Mouse (Mus musculus) heart, adult 2 months (tissue): Measurements from ENCODE around the gene Stam2. TPM values are rescaled to one million over a fixed set of nuclear protein-coding genes. Genes with fewer than 3 reads are reported as not detected.
A peak's percentile ranks its signal among the peaks of the same experiment; 100 is the strongest.

Source experiments
- DNase-seq, 2 experiments: peaks; one replicate each; pipeline ENCODE4 v3.0.0; 2021
- H3K27ac ChIP-seq: fragments of 200-600 bp; 2 replicates; pipeline ENCODE4 v1.8.1; 2022
- H3K27me3 ChIP-seq: fragments of 200-500 bp; 2 replicates; pipeline ENCODE4 v1.6.1; 2012; ENCODE audit warnings: mild to moderate bottlenecking, low read length, inconsistent platforms, mixed read lengths; ENCODE audit not compliant: control insufficient read depth, insufficient read depth
- H3K36me3 ChIP-seq: fragments of 200-500 bp; 2 replicates; pipeline ENCODE4 v1.6.1; 2012; ENCODE audit warnings: low read length, inconsistent platforms; ENCODE audit not compliant: control insufficient read depth, insufficient read depth
- H3K4me1 ChIP-seq: fragments of 200-500 bp; 2 replicates; pipeline ENCODE4 v1.6.1; 2011; ENCODE audit warnings: low read length; ENCODE audit not compliant: control insufficient read depth, insufficient read depth
- H3K4me3 ChIP-seq: fragments of 200-600 bp; 2 replicates; pipeline ENCODE4 v1.8.1; 2022
- H3K79me2 ChIP-seq: fragments of 200-500 bp; replicated peaks from 2 replicates; pipeline ENCODE4 v1.6.1; 2012; ENCODE audit warnings: mild to moderate bottlenecking, inconsistent platforms, low read length, moderate library complexity, mixed read lengths; ENCODE audit not compliant: control insufficient read depth, insufficient read depth
- H3K9ac ChIP-seq: fragments of 200-500 bp; 2 replicates; pipeline ENCODE4 v1.6.1; 2012; ENCODE audit warnings: low read depth, mild to moderate bottlenecking, control low read depth, inconsistent platforms, low read length, mixed read lengths
- CTCF ChIP-seq: fragments of 200-600 bp; IDR thresholded peaks from 2 replicates; pipeline ENCODE4 v1.8.1; 2022; ENCODE audit warnings: antibody characterized with exemption, mild to moderate bottlenecking, moderate library complexity
- EP300 ChIP-seq: fragments of 200-500 bp; IDR thresholded peaks from 2 replicates; pipeline ENCODE4 v1.6.1; 2011; ENCODE audit warnings: low read depth, low read length, control low read depth; ENCODE audit not compliant: insufficient read depth
- POLR2A ChIP-seq: fragments of 200-500 bp; IDR thresholded peaks from 2 replicates; pipeline ENCODE4 v1.6.1; 2011; ENCODE audit warnings: mild to moderate bottlenecking, low read depth, low read length, control low read depth; ENCODE audit not compliant: insufficient read depth
- WGBS: fragments of 180-500 bp; shearing (Covaris S2); methylation state at CpG from one replicate; pipeline ENCODE4 v1.1.7; 2018; 5-methylcytosine and 5-hydroxymethylcytosine counted together
- intact Hi-C: fragments of 180-260 bp; cut with DNase I; formaldehyde crosslinking; loops from one replicate; pipeline ENCODE4 v1.15.1; 2025
- polyA plus RNA-seq: library from polyadenylated mRNA; depleted of rRNA; stranded (reverse); fragments of >200 nt; gene quantifications from 2 replicates; pipeline ENCODE4 v1.2.3, GENCODE M21; 2012
- total RNA-seq, 2 experiments: library from RNA; stranded (reverse); gene quantifications; 2 replicates each; pipeline ENCODE4 v1.2.3; 2021

Stam2 gene
- total and polyA plus RNA-seq, 3 experiments, result 5.9 to 17.1 (median 16.4) TPM

DNA sequence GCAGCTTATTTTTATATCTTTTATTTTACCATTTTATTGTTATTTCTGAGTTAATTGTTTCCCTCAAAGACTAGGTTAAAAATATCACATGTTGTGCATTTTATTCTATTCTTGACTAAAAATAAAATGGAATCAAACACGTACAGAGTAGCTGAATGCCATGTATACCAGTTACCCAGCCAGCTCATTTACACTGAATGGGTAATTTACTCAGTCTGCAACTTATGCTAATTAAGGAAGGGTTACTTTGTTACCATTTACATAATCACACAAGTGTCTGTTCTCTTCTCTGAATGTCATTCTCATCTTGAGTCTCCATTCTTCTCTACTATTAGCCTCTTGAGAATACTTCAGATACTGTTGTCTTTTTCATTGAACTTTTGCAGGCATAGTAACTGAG is 32.3 kb upstream of the Stam2 start:
- no peak overlapping the region for H3K27ac ChIP-seq
- H3K4me1 ChIP-seq, result no peaks in the 10 kb centered on the region
- no peaks in the 10 kb centered on the region for H3K36me3 ChIP-seq
- intact Hi-C loops, result no loop called here
- no peak for TF ChIP-seq CTCF
- no peak for TF ChIP-seq EP300
- no peak for TF ChIP-seq POLR2A
- no peaks in the 10 kb centered on the region for H3K79me2 ChIP-seq
- no peak for DNase-seq
- H3K9ac ChIP-seq, result no peak overlapping the region
- H3K4me3 ChIP-seq, result no peak overlapping the region
- WGBS, result 65% methylated on average over 1 of the region's 1 CpGs
- no peaks in the 10 kb centered on the region for H3K27me3 ChIP-seq

DNA sequence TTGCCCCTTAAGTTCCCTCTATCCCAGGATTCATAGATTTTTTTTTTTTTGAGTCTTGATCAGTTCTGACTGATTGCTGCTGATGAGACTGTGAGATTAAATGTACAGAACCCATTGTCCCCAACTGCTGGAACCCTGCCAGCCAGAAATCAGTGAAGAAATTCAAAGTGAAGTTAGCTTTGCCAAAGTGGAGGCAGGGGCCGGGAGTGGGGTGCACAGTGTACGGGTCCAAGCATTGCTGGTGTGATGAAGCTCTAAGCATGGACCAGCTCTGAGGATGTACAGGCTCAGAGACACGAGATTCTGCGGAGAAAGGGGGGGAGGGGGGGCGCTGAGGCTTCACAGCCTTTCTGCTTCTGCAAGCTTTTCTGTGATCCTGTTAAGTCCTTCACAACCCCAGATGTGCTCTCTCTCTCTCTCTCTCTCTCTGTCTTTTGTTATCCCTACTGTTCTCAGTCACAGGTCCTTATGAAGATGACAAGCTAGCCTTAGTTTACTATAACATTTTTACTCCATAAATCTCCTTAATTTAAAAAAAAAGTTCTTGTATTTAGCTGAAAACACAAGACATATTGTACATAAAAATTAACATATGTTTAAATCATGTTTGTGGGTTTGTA is 30.8 kb upstream of the Stam2 start:
- DNase-seq, result no peak
- 41% methylated on average over 5 of the region's 5 CpGs for WGBS
- H3K4me3 ChIP-seq, result no peak overlapping the region
- H3K27ac ChIP-seq, result no peak overlapping the region
- no peak overlapping the region for H3K9ac ChIP-seq
- no peaks in the 10 kb centered on the region for H3K36me3 ChIP-seq
- no peaks in the 10 kb centered on the region for H3K27me3 ChIP-seq
- no peaks in the 10 kb centered on the region for H3K4me1 ChIP-seq
- intact Hi-C loops, result no loop called here
- TF ChIP-seq EP300 (no peak), CTCF (no peak), POLR2A (no peak)
- H3K79me2 ChIP-seq, result no peaks in the 10 kb centered on the region

DNA sequence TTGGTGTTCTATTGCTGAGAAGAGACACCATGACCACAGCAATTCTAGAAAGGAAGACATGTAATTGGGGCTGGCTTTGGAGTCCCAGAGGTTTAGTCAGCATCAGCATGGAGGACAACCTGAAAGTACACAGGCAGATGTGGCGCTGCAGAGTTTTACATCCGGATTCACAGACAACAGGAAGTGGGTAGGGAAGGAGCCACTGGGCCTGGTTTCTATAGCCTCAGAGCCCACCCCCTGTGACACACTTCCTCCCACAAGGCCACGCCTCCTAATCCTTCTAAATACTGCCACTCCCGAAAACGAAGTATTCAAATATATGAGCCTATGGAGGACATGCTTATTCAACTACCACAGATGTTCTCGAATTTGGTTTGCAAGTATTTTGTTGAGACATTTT is 23.0 kb upstream of the Stam2 start:
- Histone ChIP-seq H3K36me3 (no peaks in the 10 kb centered on the region), H3K4me3 (no peak overlapping the region), H3K9ac (no peak overlapping the region), H3K27ac (no peak overlapping the region), H3K4me1 (no peaks in the 10 kb centered on the region; the same call in 1 of the 2 replicates), H3K27me3 (no peaks in the 10 kb centered on the region), H3K79me2 (no peaks in the 10 kb centered on the region)
- no peak for DNase-seq
- intact Hi-C loops, result no loop called here
- TF ChIP-seq CTCF, result no peak
- no peak for TF ChIP-seq EP300
- TF ChIP-seq POLR2A, result no peak
- WGBS, result 88% methylated on average over 6 of the region's 6 CpGs

DNA sequence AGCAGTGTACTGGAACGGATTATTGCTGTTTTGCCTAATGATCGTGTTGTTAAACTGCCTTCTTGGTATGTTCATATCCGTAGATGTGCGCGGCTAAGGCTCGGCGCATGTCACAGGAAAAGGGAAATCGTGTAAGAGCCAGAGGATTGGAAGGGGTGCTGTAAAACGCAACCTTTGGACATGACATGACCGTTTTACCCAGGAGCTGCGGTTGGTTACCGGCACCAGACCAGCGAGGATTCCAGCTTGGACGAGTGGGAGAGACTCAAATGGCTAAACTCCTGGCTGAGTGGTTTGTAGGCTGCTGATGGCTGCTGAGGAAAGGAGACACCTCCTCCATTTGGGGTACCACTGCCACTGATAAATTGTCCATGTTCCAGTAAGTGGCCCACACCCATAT is 21.8 kb upstream of the Stam2 start:
- DNase-seq, result no peak
- Histone ChIP-seq H3K4me1 (no peaks in the 10 kb centered on the region; the same call in 1 of the 2 replicates), H3K79me2 (no peaks in the 10 kb centered on the region), H3K36me3 (no peaks in the 10 kb centered on the region), H3K4me3 (no peak overlapping the region), H3K27ac (no peak overlapping the region), H3K27me3 (no peaks in the 10 kb centered on the region), H3K9ac (no peak overlapping the region)
- TF ChIP-seq POLR2A (no peak), EP300 (no peak), CTCF (no peak)
- 84% methylated on average over 14 of the region's 14 CpGs for WGBS
- intact Hi-C loops, result loop anchor here (2.0 kb wide), 1 partner anchor 321 kb away; no protein-coding TSS in a partner anchor

DNA sequence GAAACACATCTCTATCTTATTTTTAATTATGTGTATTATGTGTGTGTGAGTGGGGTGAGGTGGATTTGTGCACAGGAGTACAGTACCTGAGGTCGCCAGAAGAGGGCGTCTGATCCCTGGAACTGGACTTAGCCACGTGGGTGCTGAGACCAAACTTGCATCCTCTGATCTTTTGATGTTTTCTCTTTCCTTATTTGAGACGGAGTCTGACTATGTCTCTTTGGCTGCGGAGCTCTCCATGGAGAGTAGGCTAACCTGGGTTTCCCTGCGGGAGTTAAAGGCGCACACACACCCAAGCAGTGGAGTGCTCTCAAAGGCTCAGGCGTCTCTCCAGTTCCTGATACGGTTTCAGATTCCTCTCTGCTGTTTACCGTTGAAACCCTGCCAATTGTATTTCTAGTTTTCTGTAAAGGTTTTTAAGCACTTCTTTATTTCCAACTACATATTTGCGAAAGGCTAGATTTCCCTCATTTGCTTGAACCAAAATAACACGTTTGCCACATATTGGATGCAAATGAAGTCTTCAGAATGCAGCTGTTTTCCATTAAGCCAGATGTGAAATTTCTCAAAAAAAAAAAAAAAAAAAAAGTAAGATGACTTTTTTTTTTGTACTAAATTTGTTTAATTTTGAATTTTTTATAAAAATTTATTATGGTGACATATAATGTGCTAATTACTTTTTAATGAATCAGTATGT is 21.1 kb upstream of the Stam2 start:
- TF ChIP-seq EP300 (peak; percentile 46; the same call in 1 of the 2 replicates), POLR2A (no peak), CTCF (peak; percentile 94)
- H3K27ac ChIP-seq, result no peak overlapping the region
- H3K4me3 ChIP-seq, result 0 out of 2 replicates have a peak overlapping the region, but pooled peaks have one; percentile 3
- H3K36me3 ChIP-seq, result no peaks in the 10 kb centered on the region
- no peaks in the 10 kb centered on the region; the same call in 1 of the 2 replicates for H3K4me1 ChIP-seq
- 10% methylated on average over 12 of the region's 12 CpGs for WGBS
- intact Hi-C loops, result loop anchor here (2.0 kb wide), 1 partner anchor 322 kb away; no protein-coding TSS in a partner anchor
- H3K79me2 ChIP-seq, result no peaks in the 10 kb centered on the region
- H3K27me3 ChIP-seq, result no peaks in the 10 kb centered on the region
- no peak overlapping the region for H3K9ac ChIP-seq
- DNase-seq, result peak; percentile 71 to 84

DNA sequence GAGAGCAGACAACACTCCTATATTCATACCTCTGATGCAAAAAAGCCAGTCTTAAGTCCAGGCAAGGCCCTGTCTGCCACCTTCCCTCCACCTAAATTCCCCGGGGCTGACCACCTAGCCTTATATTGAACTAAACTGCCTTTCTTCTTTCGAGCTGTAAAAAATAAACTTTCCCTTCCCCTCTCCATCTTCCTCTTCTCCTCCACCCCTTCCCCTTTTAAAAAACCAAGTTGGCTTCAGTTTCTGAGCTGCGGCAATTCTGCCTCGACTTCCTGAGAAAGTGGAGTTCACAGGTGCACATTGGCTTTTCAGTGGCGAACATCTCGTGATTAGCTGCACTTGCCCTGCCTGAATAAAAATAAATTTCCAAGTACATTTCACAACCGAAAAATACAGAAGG is 20.4 kb upstream of the Stam2 start:
- intact Hi-C loops, result loop anchor here (2.0 kb wide), 1 partner anchor 322 kb away; no protein-coding TSS in a partner anchor
- TF ChIP-seq EP300, result no peak
- no peak for TF ChIP-seq POLR2A
- no peak for TF ChIP-seq CTCF
- H3K36me3 ChIP-seq, result no peaks in the 10 kb centered on the region
- no peaks in the 10 kb centered on the region for H3K79me2 ChIP-seq
- H3K27me3 ChIP-seq, result no peaks in the 10 kb centered on the region
- no peak overlapping the region for H3K9ac ChIP-seq
- H3K27ac ChIP-seq, result no peak overlapping the region
- no peak for DNase-seq
- H3K4me3 ChIP-seq, result no peak overlapping the region
- no peaks in the 10 kb centered on the region; the same call in 1 of the 2 replicates for H3K4me1 ChIP-seq
- 51% methylated on average over 7 of the region's 7 CpGs for WGBS
